Mouse (Mus musculus): ENCODE measurements around the gene Lpo. TPM values are rescaled to one million over a fixed set of nuclear protein-coding genes. Genes with fewer than 3 reads are reported as not detected.

The Lpo gene
- polyA plus RNA-seq, 1 experiment from 2014 or later = 0.54 TPM

- Histone ChIP-seq H3K36me3 (no peaks in the 10 kb centered on the region), H3K4me2 (replicated peaks) (no peak overlapping the region), H3K9me3 (no peaks in the 10 kb centered on the region), H3K9ac (replicated peaks) (no peak overlapping the region), H3K27ac (no peak overlapping the region), H3K4me1 (replicated peaks) (no peaks in the 10 kb centered on the region; the same call in 1 of the 2 replicates), H3K27me3 (no peaks in the 10 kb centered on the region), H3K4me3 (replicated peaks) (no peak overlapping the region)
- WGBS = 87% methylated on average over 22 of the region's 22 CpGs
- no peak for ATAC-seq
Observed at GRCm38 (mm10) chr11:87801711-87802275, 26.3 kb downstream of the Lpo start.

- WGBS = 80% methylated on average over 3 of the region's 3 CpGs
- no peak for ATAC-seq
- H3K27ac ChIP-seq = no peak within 1 kb of the TSS
- no peak within 1 kb of the TSS for H3K4me3 ChIP-seq (replicated peaks)
- no peak within 1 kb of the TSS for H3K4me2 ChIP-seq (replicated peaks)
- H3K4me1 ChIP-seq (replicated peaks) = no peaks in the 10 kb centered on the region; the same call in 1 of the 2 replicates
- no peaks in the 10 kb centered on the region for H3K9me3 ChIP-seq
- H3K27me3 ChIP-seq = no peaks in the 10 kb centered on the region
- H3K9ac ChIP-seq (replicated peaks) = no peak within 1 kb of the TSS
- H3K36me3 ChIP-seq = no peaks in the 10 kb centered on the region
Observed at GRCm38 (mm10) chr11:87793460-87793859, 34.6 kb downstream of the Lpo start, which contains the start of gene Mpo. Mpo (plus strand) TSS chr11:87793581.

GRCm38 (mm10) chr11:87790088-87790487 is 38.0 kb downstream of the Lpo start:
- Histone ChIP-seq H3K36me3 (peaks cover 7% of the 10 kb centered on the region), H3K4me2 (replicated peaks) (no peak overlapping the region), H3K9ac (replicated peaks) (no peak overlapping the region), H3K4me1 (replicated peaks) (no peaks in the 10 kb centered on the region), H3K9me3 (no peaks in the 10 kb centered on the region), H3K27ac (no peak overlapping the region), H3K4me3 (replicated peaks) (no peak overlapping the region), H3K27me3 (0 out of 2 replicates have a peak, but pooled peaks cover 2% of the 10 kb centered on the region)
- no peak for ATAC-seq
- WGBS = 88% methylated on average over 6 of the region's 6 CpGs

GRCm38 (mm10) chr11:87780130-87780529 is 48.0 kb downstream of the Lpo start:
- Histone ChIP-seq H3K9me3 (no peaks in the 10 kb centered on the region), H3K27ac (no peak overlapping the region), H3K4me1 (replicated peaks) (peaks cover 13% of the 10 kb centered on the region), H3K9ac (replicated peaks) (no peak overlapping the region), H3K27me3 (0 out of 2 replicates have a peak, but pooled peaks cover 6% of the 10 kb centered on the region), H3K36me3 (peaks cover 85% of the 10 kb centered on the region), H3K4me3 (replicated peaks) (no peak overlapping the region), H3K4me2 (replicated peaks) (no peak overlapping the region)
- no peak for ATAC-seq
- 88% methylated on average over 8 of the region's 8 CpGs for WGBS

GRCm38 (mm10) chr11:87779392-87779791 is 48.7 kb downstream of the Lpo start:
- no peak for ATAC-seq
- no peaks in the 10 kb centered on the region for H3K9me3 ChIP-seq
- H3K4me2 ChIP-seq (replicated peaks) = no peak overlapping the region

GRCm38 (mm10) chr11:87778915-87779314 is 49.2 kb downstream of the Lpo start:
- H3K36me3 ChIP-seq = peaks cover 84% of the 10 kb centered on the region
- H3K4me3 ChIP-seq (replicated peaks) = no peak overlapping the region
- H3K9ac ChIP-seq (replicated peaks) = no peak overlapping the region
- no peak overlapping the region for H3K27ac ChIP-seq
- peak; percentile 36; the same call in 1 of the 2 replicates for ATAC-seq
- H3K27me3 ChIP-seq = 0 out of 2 replicates have a peak, but pooled peaks cover 6% of the 10 kb centered on the region
- WGBS = 47% methylated on average over 12 of the region's 12 CpGs
- peak overlapping the region; percentile 48 for H3K4me2 ChIP-seq (replicated peaks)
- H3K4me1 ChIP-seq (replicated peaks) = peaks cover 13% of the 10 kb centered on the region
- no peaks in the 10 kb centered on the region for H3K9me3 ChIP-seq

More at GRCm38 (mm10) chr11:87779392-87779791, 48.7 kb downstream of the Lpo start:
- 86% methylated on average over 4 of the region's 4 CpGs for WGBS
- Histone ChIP-seq H3K27me3 (0 out of 2 replicates have a peak, but pooled peaks cover 6% of the 10 kb centered on the region), H3K36me3 (peaks cover 84% of the 10 kb centered on the region), H3K4me1 (replicated peaks) (peaks cover 13% of the 10 kb centered on the region), H3K27ac (no peak overlapping the region), H3K9ac (replicated peaks) (no peak overlapping the region), H3K4me3 (replicated peaks) (no peak overlapping the region)

GRCm38 (mm10) chr11:87778100-87778765 is 49.9 kb downstream of the Lpo start:
- 0 out of 2 replicates have a peak, but pooled peaks cover 6% of the 10 kb centered on the region for H3K27me3 ChIP-seq
- H3K36me3 ChIP-seq = peaks cover 82% of the 10 kb centered on the region
- peak overlapping the region; percentile 18 for H3K4me3 ChIP-seq (replicated peaks)
- ATAC-seq = peak; percentile 59
- H3K9me3 ChIP-seq = no peaks in the 10 kb centered on the region
- H3K4me1 ChIP-seq (replicated peaks) = peaks cover 13% of the 10 kb centered on the region
- no peak overlapping the region for H3K27ac ChIP-seq
- WGBS = 9% methylated on average over 30 of the region's 32 CpGs
- peak overlapping the region; percentile 58; the same call in 1 of the 2 replicates for H3K9ac ChIP-seq (replicated peaks)
- peak overlapping the region; percentile 48 for H3K4me2 ChIP-seq (replicated peaks)

- ATAC-seq = no peak
- H3K9ac ChIP-seq (replicated peaks) = no peak overlapping the region
- 92% methylated on average over 3 of the region's 3 CpGs for whole genome bisulfite sequencing
Observed at GRCm38 (mm10) chr11:87772354-87772753, 55.7 kb downstream of the Lpo start.

GRCm38 (mm10) chr11:87770989-87771388 is 57.1 kb downstream of the Lpo start:
- 62% methylated on average over 3 of the region's 3 CpGs for WGBS
- Histone ChIP-seq H3K27ac (no peak overlapping the region), H3K4me3 (replicated peaks) (no peak overlapping the region), H3K4me2 (replicated peaks) (no peak overlapping the region), H3K4me1 (replicated peaks) (0 out of 2 replicates have a peak, but pooled peaks cover under 1% of the 10 kb centered on the region), H3K9me3 (no peaks in the 10 kb centered on the region), H3K27me3 (peaks cover 4% of the 10 kb centered on the region; the same call in 1 of the 2 replicates), H3K9ac (replicated peaks) (no peak overlapping the region), H3K36me3 (peaks cover 87% of the 10 kb centered on the region)
- ATAC-seq = no peak

More at GRCm38 (mm10) chr11:87772354-87772753, 55.7 kb downstream of the Lpo start:
- Histone ChIP-seq H3K36me3 (peaks cover 89% of the 10 kb centered on the region), H3K9me3 (no peaks in the 10 kb centered on the region), H3K4me2 (replicated peaks) (no peak overlapping the region), H3K27ac (no peak overlapping the region), H3K4me1 (replicated peaks) (no peaks in the 10 kb centered on the region), H3K27me3 (no peaks in the 10 kb centered on the region), H3K4me3 (replicated peaks) (no peak overlapping the region)

- Histone ChIP-seq H3K27me3 (peaks cover 6% of the 10 kb centered on the region; the same call in 1 of the 2 replicates), H3K4me2 (replicated peaks) (no peak overlapping the region), H3K9me3 (no peaks in the 10 kb centered on the region), H3K9ac (replicated peaks) (no peak overlapping the region), H3K27ac (no peak overlapping the region), H3K4me3 (replicated peaks) (no peak overlapping the region), H3K4me1 (replicated peaks) (peaks cover 20% of the 10 kb centered on the region), H3K36me3 (peaks cover 74% of the 10 kb centered on the region)
- 91% methylated on average over 4 of the region's 4 CpGs for WGBS
- ATAC-seq = no peak
Observed at GRCm38 (mm10) chr11:87768745-87769144, 59.3 kb downstream of the Lpo start.

GRCm38 (mm10) chr11:87763988-87764876 is 63.9 kb downstream of the Lpo start:
- WGBS = under 1% methylated on average over 63 of the region's 65 CpGs
- peak overlapping the region; percentile 69 for H3K4me3 ChIP-seq (replicated peaks)
- H3K27ac ChIP-seq = peak overlapping the region; percentile 81
- H3K27me3 ChIP-seq = peaks cover 29% of the 10 kb centered on the region
- H3K4me1 ChIP-seq (replicated peaks) = peaks cover 60% of the 10 kb centered on the region
- H3K9me3 ChIP-seq = no peaks in the 10 kb centered on the region
- peak overlapping the region; percentile 94 for H3K4me2 ChIP-seq (replicated peaks)
- H3K9ac ChIP-seq (replicated peaks) = peak overlapping the region; percentile 84
- ATAC-seq = peak; percentile 48
- H3K36me3 ChIP-seq = peaks cover 31% of the 10 kb centered on the region
